Mouse (Mus musculus) C2C12 (cell line): ENCODE measurements at regions not wholly inside any gene's neighbourhood (a gene's known extent, or its start where the extent isn't known, plus 50 kb on each side); places are given as distances from the start of the nearest gene placed in this dataset.

Experiments used
- CEBPB ChIP-seq: IDR thresholded peaks from one replicate; pipeline ENCODE4 v1.6.1; 2011; ENCODE audit warnings: low read depth, mild to moderate bottlenecking, control low read depth, moderate library complexity
- CTCF ChIP-seq: IDR thresholded peaks from one replicate; pipeline ENCODE4 v1.5.1; 2011; ENCODE audit not compliant: control insufficient read depth, insufficient read depth, insufficient read length
- MAX ChIP-seq: IDR thresholded peaks from one replicate; pipeline ENCODE4 v1.6.1; 2011; ENCODE audit warnings: mild to moderate bottlenecking, control low read depth
- MYOG ChIP-seq: IDR thresholded peaks from one replicate; pipeline ENCODE4 v1.6.1; 2011; ENCODE audit not compliant: control insufficient read depth, insufficient read length; ENCODE audit errors: extremely low read depth
- USF1 ChIP-seq: IDR thresholded peaks from one replicate; pipeline ENCODE4 v1.6.1; 2011; ENCODE audit warnings: low read depth, mild to moderate bottlenecking, control low read depth, moderate library complexity

DNA sequence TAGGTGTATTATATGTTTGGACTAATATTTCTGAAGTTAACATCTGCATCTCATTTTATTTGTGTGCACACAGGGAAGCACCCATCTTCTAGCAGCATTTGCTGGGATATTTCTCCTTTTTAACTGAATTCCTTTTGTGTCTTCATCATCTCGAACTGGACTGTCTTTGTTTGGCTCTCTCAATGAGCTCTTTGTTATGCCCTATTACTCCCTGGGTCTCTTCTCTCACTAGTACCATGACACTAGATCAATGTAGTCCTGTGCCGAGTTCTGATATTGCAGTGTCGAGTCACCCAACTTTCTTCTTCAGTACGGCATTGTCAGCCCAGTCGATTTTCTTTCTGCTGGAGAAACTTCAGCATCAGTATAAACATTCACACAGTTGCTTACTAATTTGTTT lies 52.0 kb upstream of the Gm765 start:
- TF ChIP-seq CTCF (no peak), MAX (no peak), USF1 (no peak), MYOG (no peak), CEBPB (no peak)
